Mouse (Mus musculus): Measurements from ENCODE around the gene Grk4. TPM values are rescaled to one million over a fixed set of nuclear protein-coding genes. Genes with fewer than 3 reads are reported as not detected.

The Grk4 gene
- polyA plus RNA-seq, 1 experiment from 2014 or later = 1.6 TPM

DNA sequence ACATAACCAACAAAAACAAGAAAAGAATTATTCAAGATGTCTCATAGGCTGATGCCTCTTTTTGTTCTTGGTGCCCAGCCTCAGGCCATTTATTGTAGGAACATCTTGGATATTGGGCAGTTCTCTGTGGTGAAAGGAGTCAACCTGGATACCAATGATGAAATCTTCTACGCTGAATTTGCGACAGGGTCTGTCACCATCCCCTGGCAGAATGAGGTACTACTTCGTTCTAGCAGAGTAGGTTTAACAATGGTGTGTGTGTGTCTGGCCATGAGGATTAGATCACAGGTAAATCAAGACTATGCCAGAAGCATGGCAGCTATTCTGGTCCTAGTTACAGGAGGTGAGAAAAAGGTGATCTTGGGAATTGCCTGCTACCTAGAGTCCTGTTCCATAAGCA, 91.3 kb downstream of the Grk4 start:
- Histone ChIP-seq H3K27me3 (ENCODE audit: control insufficient read depth, insufficient read depth, low read length) (no peaks in the 10 kb centered on the region), H3K9ac (ENCODE audit: low read length) (no peak overlapping the region), H3K4me3 (ENCODE audit: low read depth, low read length) (no peak overlapping the region), H3K36me3 (ENCODE audit: control insufficient read depth, insufficient read depth, low read length) (no peaks in the 10 kb centered on the region), H3K4me2 (ENCODE audit: low read depth) (no peak overlapping the region), H3K27ac (ENCODE audit: low read depth, low read length) (no peak overlapping the region), H3K4me1 (ENCODE audit: control insufficient read depth, insufficient read depth, low read length) (no peaks in the 10 kb centered on the region), H3K9me3 (ENCODE audit: control insufficient read depth, low read length) (no peaks in the 10 kb centered on the region)
- 60% methylated on average over 3 of the region's 3 CpGs for WGBS
- ATAC-seq (ENCODE audit: insufficient read depth, low FRiP score, low TSS enrichment) (no peak), DNase-seq (ENCODE audit: low spot score) (no peak)

DNA sequence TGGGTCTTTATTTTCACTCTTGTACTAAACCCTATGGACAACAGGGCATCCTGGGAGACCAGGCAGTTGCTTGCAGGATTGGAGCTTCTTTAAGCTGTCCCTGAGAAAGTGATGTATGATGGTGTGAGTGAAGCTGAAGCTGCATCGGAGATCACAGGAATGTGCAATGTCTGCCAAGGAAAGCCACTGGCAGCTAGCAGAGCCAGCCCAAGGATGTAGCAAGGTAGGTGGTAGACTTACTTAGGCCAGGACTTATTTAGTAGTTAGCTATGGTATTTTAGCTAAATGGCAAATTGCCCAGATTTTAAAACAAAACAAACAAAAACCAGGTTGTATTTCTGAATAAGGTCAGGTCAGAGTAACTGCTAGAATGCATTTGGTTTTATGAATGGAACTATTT, 98.6 kb downstream of the Grk4 start:
- no peaks in the 10 kb centered on the region for H3K9me3 ChIP-seq (ENCODE audit: control insufficient read depth, low read length)
- WGBS = 81% methylated on average over 1 of the region's 1 CpGs

DNA sequence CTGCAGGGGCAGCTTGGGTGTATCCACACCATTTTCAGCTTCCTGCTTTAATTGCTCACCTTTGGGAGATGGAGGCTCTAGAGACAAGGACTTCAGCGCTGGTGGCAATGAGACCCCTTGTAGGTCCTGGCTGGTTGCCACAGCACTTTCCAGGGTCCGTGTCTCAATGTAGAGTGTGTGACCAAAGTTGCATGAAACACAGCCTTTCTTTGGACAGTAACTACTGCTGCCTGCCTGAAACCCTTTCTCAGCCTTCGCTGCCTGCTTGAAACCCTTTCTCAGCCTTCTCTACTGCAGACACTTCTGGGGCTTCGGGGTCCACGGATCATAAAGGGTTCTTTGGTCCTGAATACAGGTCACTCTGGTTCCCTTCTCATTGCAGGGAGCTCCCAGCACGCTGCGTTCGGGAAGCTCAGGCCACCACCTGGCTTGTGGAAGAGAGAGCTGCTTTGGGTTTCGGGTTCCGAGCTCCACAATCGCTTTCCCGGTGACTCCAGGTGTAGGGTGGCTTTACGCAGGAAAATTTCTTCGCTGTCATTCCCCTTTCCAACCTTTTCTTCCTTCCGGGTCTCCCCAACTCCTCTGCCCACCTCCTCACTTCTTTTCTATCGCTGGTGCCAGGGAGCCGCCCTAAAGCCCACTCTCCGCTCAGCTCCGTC, 100.8 kb downstream of the Grk4 start:
- no peaks in the 10 kb centered on the region for H3K36me3 ChIP-seq (ENCODE audit: control insufficient read depth, insufficient read depth, low read length)
- no peak overlapping the region for H3K27ac ChIP-seq (ENCODE audit: low read depth, low read length)
- 2% methylated on average over 19 of the region's 19 CpGs for WGBS
- ATAC-seq (ENCODE audit: insufficient read depth, low FRiP score, low TSS enrichment) (no peak; the same call in 1 of the 2 replicates), DNase-seq (ENCODE audit: low spot score) (peak; percentile 10)
- no peaks in the 10 kb centered on the region for H3K27me3 ChIP-seq (ENCODE audit: control insufficient read depth, insufficient read depth, low read length)
- H3K9me3 ChIP-seq (ENCODE audit: control insufficient read depth, low read length) = no peaks in the 10 kb centered on the region
- H3K4me2 ChIP-seq (ENCODE audit: low read depth) = peak overlapping the region; percentile 89
- peak overlapping the region; percentile 50 for H3K9ac ChIP-seq (ENCODE audit: low read length)
- H3K4me1 ChIP-seq (ENCODE audit: control insufficient read depth, insufficient read depth, low read length) = peaks cover 9% of the 10 kb centered on the region
- peak overlapping the region; percentile 99 for H3K4me3 ChIP-seq (ENCODE audit: low read depth, low read length)

More for the DNA sequence above, 98.6 kb downstream of the Grk4 start:
- Histone ChIP-seq H3K36me3 (ENCODE audit: control insufficient read depth, insufficient read depth, low read length) (no peaks in the 10 kb centered on the region), H3K4me1 (ENCODE audit: control insufficient read depth, insufficient read depth, low read length) (peaks cover 9% of the 10 kb centered on the region), H3K27ac (ENCODE audit: low read depth, low read length) (no peak overlapping the region), H3K27me3 (ENCODE audit: control insufficient read depth, insufficient read depth, low read length) (no peaks in the 10 kb centered on the region), H3K9ac (ENCODE audit: low read length) (no peak overlapping the region), H3K4me3 (ENCODE audit: low read depth, low read length) (no peak overlapping the region), H3K4me2 (ENCODE audit: low read depth) (no peak overlapping the region)
- DNase-seq (ENCODE audit: low spot score) (no peak), ATAC-seq (ENCODE audit: insufficient read depth, low FRiP score, low TSS enrichment) (no peak)

DNA sequence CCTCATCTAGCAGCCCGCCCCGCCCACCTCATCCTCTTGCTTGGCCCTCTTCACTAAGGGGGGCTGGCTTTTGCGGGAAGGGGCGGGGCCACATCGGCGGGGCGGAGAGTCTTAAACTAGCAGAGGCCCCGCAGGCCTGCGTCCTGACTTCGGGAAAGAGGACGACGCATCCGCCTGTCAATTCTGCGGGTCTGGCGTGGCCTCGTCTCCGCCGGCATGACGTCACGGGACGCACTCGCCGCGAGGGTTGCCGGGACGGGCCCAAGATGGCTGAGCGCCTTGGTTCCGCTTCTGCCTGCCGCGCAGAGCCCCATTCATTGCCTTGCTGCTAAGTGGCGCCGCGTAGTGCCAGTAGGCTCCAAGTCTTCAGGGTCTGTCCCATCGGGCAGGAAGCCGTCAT, 101.3 kb downstream of the Grk4 start, which contains the start of gene Htt:
Gene Htt, plus strand, starts transcription at position 232 of the 400 bp plus-strand sequence.
- no peaks in the 10 kb centered on the region for H3K27me3 ChIP-seq (ENCODE audit: control insufficient read depth, insufficient read depth, low read length)
- under 1% methylated on average over 31 of the region's 35 CpGs for WGBS
- peak within 1 kb of the TSS; percentile 99 for H3K4me3 ChIP-seq (ENCODE audit: low read depth, low read length)
- H3K9me3 ChIP-seq (ENCODE audit: control insufficient read depth, low read length) = no peaks in the 10 kb centered on the region
- DNase-seq (ENCODE audit: low spot score) (peak; percentile 98), ATAC-seq (ENCODE audit: insufficient read depth, low FRiP score, low TSS enrichment) (peak; percentile 98)
- no peaks in the 10 kb centered on the region for H3K36me3 ChIP-seq (ENCODE audit: control insufficient read depth, insufficient read depth, low read length)
- H3K27ac ChIP-seq (ENCODE audit: low read depth, low read length) = peak within 1 kb of the TSS; percentile 90
- H3K9ac ChIP-seq (ENCODE audit: low read length) = peak within 1 kb of the TSS; percentile 92
- H3K4me2 ChIP-seq (ENCODE audit: low read depth) = peak within 1 kb of the TSS; percentile 89
- peaks cover 9% of the 10 kb centered on the region for H3K4me1 ChIP-seq (ENCODE audit: control insufficient read depth, insufficient read depth, low read length)

DNA sequence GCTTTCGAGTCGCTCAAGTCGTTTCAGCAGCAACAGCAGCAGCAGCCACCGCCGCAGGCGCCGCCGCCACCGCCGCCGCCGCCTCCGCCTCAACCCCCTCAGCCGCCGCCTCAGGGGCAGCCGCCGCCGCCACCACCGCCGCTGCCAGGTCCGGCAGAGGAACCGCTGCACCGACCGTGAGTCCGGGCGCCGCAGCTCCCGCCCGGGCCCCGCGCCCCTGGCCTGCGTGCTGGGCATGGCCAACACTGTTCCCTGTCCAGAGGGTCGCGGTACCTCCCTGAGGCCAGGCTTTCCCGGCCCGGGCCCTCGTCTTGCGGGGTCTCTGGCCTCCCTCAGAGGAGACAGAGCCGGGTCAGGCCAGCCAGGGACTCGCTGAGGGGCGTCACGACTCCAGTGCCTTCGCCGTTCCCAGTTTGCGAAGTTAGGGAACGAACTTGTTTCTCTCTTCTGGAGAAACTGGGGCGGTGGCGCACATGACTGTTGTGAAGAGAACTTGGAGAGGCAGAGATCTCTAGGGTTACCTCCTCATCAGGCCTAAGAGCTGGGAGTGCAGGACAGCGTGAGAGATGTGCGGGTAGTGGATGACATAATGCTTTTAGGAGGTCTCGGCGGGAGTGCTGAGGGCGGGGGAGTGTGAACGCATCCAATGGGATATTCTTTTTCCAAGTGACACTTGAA, 101.9 kb downstream of the Grk4 start:
- WGBS = under 1% methylated on average over 40 of the region's 54 CpGs
- DNase-seq (ENCODE audit: low spot score) = no peak
- no peaks in the 10 kb centered on the region for H3K36me3 ChIP-seq (ENCODE audit: control insufficient read depth, insufficient read depth, low read length)

DNA sequence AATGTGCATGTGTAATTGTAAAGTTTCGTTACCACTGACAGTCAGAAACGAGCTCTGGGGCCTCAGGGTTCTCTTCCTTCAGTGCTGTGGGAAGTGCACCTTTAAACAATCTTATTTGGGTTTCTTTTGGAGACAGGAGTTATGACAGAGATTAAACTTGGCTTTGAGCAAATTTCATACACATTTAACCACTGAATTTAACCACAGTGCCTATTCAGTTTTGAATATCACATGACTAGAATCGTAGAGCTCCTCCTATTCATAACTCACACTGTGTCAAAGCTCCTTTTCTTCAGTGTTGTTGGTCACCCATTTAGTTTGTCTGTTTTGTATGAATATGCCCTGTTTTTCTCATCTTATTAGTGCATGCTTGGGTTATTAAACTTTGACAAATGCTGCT, 111.6 kb downstream of the Grk4 start:
- DNase-seq (ENCODE audit: low spot score) (no peak), ATAC-seq (ENCODE audit: insufficient read depth, low FRiP score, low TSS enrichment) (no peak)
- Histone ChIP-seq H3K4me2 (ENCODE audit: low read depth) (no peak overlapping the region), H3K27ac (ENCODE audit: low read depth, low read length) (no peak overlapping the region), H3K36me3 (ENCODE audit: control insufficient read depth, insufficient read depth, low read length) (no peaks in the 10 kb centered on the region), H3K9ac (ENCODE audit: low read length) (no peak overlapping the region), H3K4me1 (ENCODE audit: control insufficient read depth, insufficient read depth, low read length) (no peaks in the 10 kb centered on the region), H3K9me3 (ENCODE audit: control insufficient read depth, low read length) (no peaks in the 10 kb centered on the region), H3K27me3 (ENCODE audit: control insufficient read depth, insufficient read depth, low read length) (no peaks in the 10 kb centered on the region), H3K4me3 (ENCODE audit: low read depth, low read length) (no peak overlapping the region)
- WGBS = 94% methylated on average over 3 of the region's 3 CpGs

More for the DNA sequence above, 101.9 kb downstream of the Grk4 start:
- Histone ChIP-seq H3K4me2 (ENCODE audit: low read depth) (peak overlapping the region; percentile 89), H3K9me3 (ENCODE audit: control insufficient read depth, low read length) (no peaks in the 10 kb centered on the region), H3K27me3 (ENCODE audit: control insufficient read depth, insufficient read depth, low read length) (no peaks in the 10 kb centered on the region), H3K27ac (ENCODE audit: low read depth, low read length) (peak overlapping the region; percentile 90), H3K9ac (ENCODE audit: low read length) (peak overlapping the region; percentile 92), H3K4me1 (ENCODE audit: control insufficient read depth, insufficient read depth, low read length) (peaks cover 9% of the 10 kb centered on the region), H3K4me3 (ENCODE audit: low read depth, low read length) (peak overlapping the region; percentile 99)
- ATAC-seq (ENCODE audit: insufficient read depth, low FRiP score, low TSS enrichment) = peak; percentile 49

DNA sequence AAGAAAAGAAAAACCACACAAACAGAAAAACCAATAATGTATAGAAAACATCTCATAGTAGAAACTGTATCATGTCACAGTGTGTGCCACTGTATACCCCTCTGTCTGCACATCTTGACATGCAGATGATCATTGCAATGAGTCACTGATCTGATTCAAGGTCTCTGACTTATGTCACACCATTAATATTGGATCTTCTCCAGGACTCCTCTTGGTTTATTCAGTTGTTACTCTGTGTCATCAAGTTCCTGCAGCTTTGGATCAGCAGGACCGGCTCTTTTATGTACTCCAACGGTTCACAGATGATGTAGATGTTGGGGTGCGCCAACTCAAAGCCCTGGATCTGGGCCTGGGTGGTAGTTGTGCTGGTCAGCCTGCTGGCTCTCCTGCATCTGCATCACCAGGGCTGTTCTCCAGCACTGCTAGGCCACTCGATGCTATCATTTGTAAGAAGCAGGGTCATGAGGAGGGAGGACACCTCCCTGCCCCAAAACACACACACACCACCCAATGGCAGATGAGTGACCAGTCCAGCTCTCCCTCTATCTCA, 112.6 kb downstream of the Grk4 start:
- Histone ChIP-seq H3K27me3 (ENCODE audit: control insufficient read depth, insufficient read depth, low read length) (no peaks in the 10 kb centered on the region), H3K4me1 (ENCODE audit: control insufficient read depth, insufficient read depth, low read length) (no peaks in the 10 kb centered on the region), H3K4me3 (ENCODE audit: low read depth, low read length) (no peak overlapping the region), H3K4me2 (ENCODE audit: low read depth) (no peak overlapping the region), H3K36me3 (ENCODE audit: control insufficient read depth, insufficient read depth, low read length) (no peaks in the 10 kb centered on the region), H3K9ac (ENCODE audit: low read length) (no peak overlapping the region), H3K9me3 (ENCODE audit: control insufficient read depth, low read length) (no peaks in the 10 kb centered on the region), H3K27ac (ENCODE audit: low read depth, low read length) (no peak overlapping the region)
- DNase-seq (ENCODE audit: low spot score) (no peak), ATAC-seq (ENCODE audit: insufficient read depth, low FRiP score, low TSS enrichment) (no peak)
- WGBS = 95% methylated on average over 4 of the region's 4 CpGs

DNA sequence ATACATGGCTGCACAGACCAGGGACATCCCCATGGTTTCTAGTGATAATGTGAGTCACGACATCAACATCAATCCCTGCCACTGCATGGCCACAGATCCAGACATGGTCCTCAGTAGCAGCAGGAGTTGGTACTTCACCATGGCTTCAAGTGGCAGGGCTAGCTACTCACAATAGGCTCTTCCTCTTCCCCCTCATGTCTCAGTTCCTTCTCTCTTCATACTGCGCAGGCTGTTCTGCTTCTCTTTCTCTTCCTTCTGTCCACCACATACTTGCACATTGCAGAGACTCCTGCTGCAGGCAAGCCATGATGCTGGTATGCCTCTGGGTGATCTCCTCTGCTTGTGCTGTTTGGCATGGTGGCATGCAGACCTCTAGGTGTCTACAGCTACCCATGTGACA, 113.2 kb downstream of the Grk4 start:
- H3K27ac ChIP-seq (ENCODE audit: low read depth, low read length) = no peak overlapping the region
- no peaks in the 10 kb centered on the region for H3K9me3 ChIP-seq (ENCODE audit: control insufficient read depth, low read length)

More for the DNA sequence above, 113.2 kb downstream of the Grk4 start:
- no peak for DNase-seq (ENCODE audit: low spot score)
- 97% methylated on average over 2 of the region's 2 CpGs for WGBS
- Histone ChIP-seq H3K27me3 (ENCODE audit: control insufficient read depth, insufficient read depth, low read length) (no peaks in the 10 kb centered on the region), H3K4me1 (ENCODE audit: control insufficient read depth, insufficient read depth, low read length) (no peaks in the 10 kb centered on the region), H3K4me2 (ENCODE audit: low read depth) (no peak overlapping the region), H3K36me3 (ENCODE audit: control insufficient read depth, insufficient read depth, low read length) (no peaks in the 10 kb centered on the region), H3K9ac (ENCODE audit: low read length) (no peak overlapping the region), H3K4me3 (ENCODE audit: low read depth, low read length) (no peak overlapping the region)
- no peak for ATAC-seq (ENCODE audit: insufficient read depth, low FRiP score, low TSS enrichment)

Data from neural tube, embryonic 11.5 days (tissue).